Mouse (Mus musculus): ENCODE data around the gene Rnf34. TPM values are rescaled to one million over a fixed set of nuclear protein-coding genes. Genes with fewer than 3 reads are reported as not detected.

Rnf34 gene
- polyA plus RNA-seq, 1 experiment from 2014 or later: 53.0 TPM

DNA sequence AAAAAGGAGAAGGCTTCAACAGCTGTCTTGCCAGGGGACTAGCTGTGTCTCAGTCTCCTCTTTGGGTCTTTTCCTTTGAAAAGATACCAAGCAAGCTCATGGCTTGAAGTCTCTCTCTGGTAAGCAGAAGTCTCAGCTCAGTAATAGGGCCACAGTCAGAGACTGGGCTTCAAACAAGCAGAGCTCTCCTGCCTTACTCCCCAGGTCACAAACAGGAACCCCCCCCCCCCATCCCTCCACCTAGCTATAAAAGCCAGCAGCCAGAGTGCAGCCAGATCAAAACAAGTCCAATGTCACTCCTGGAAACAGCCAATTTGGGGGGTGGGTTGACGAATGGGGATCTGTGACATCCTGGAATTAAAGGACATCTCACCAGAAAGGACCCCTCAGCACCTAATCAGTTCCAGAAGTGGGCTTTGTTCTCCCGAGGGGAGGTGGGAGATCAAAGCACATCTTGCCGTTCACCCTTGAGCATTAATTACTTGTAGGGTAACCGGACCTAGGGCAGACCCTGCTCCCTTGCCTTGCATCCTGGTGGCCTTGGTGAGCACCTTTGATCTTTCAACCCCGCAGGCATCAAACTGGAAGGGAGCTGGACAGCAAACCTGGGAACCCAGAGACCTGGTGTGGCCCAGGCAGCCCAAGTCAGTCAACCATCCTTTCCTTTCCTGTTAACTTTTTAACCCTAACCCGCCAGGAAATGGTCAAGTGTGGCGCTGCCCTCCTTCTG is 68.3 kb downstream of the Rnf34 start:
- Histone ChIP-seq H3K4me2 (ENCODE audit: low read depth, low read length) (no peak overlapping the region), H3K27ac (ENCODE audit: low read depth, low read length) (no peak overlapping the region), H3K4me1 (ENCODE audit: control insufficient read depth, insufficient read depth, low read length) (no peaks in the 10 kb centered on the region), H3K27me3 (ENCODE audit: control insufficient read depth, insufficient read depth, low read length) (no peaks in the 10 kb centered on the region), H3K36me3 (ENCODE audit: control insufficient read depth, insufficient read depth, low read length) (no peaks in the 10 kb centered on the region), H3K9me3 (ENCODE audit: control insufficient read depth, low read length) (no peaks in the 10 kb centered on the region), H3K4me3 (ENCODE audit: low read depth, low read length) (no peak overlapping the region), H3K9ac (replicated peaks; ENCODE audit: low read depth, low read length) (no peak overlapping the region)
- WGBS: 52% methylated on average over 7 of the region's 7 CpGs
- ATAC-seq (ENCODE audit: low read depth): no peak

DNA sequence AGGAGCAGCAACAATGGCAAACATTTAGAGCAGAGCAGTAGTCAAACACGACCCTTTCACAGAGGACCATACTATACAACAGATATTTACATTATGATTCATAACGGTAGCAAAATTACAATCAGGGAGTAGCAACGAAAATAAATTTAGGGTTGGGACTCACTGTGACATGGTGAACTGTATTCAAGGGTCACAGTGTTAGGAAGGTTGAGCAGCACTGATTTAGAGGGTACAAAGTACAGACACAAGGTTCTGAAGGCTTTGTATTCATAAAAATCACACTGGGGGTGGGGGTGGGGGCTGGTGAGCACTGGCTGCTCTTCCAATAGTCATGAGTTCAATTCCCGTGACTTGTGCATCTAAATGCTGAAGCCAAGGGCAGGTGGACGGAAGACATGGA is 70.7 kb downstream of the Rnf34 start:
- WGBS: 94% methylated on average over 5 of the region's 5 CpGs

More for the DNA sequence above, 70.7 kb downstream of the Rnf34 start:
- H3K9ac ChIP-seq (replicated peaks; ENCODE audit: low read depth, low read length): no peak overlapping the region
- no peaks in the 10 kb centered on the region for H3K36me3 ChIP-seq (ENCODE audit: control insufficient read depth, insufficient read depth, low read length)
- H3K4me1 ChIP-seq (ENCODE audit: control insufficient read depth, insufficient read depth, low read length): no peaks in the 10 kb centered on the region
- no peak for ATAC-seq (ENCODE audit: low read depth)
- H3K9me3 ChIP-seq (ENCODE audit: control insufficient read depth, low read length): no peaks in the 10 kb centered on the region
- no peak overlapping the region for H3K27ac ChIP-seq (ENCODE audit: low read depth, low read length)
- H3K4me3 ChIP-seq (ENCODE audit: low read depth, low read length): no peak overlapping the region
- no peak overlapping the region for H3K4me2 ChIP-seq (ENCODE audit: low read depth, low read length)
- no peaks in the 10 kb centered on the region for H3K27me3 ChIP-seq (ENCODE audit: control insufficient read depth, insufficient read depth, low read length)

Other genes with a start within 250 kb of the Rnf34 start
- gene Ift81, start 235.5 kb upstream of the Rnf34 start, polyA plus RNA-seq (2014; fragmentation: Nextera tagmentation; extraction: Ambion mirVana): 55.4 and 68.6 TPM in 2 replicates
- 3.2 and 5.3 TPM in 2 replicates for gene P2rx7, start 206.1 kb upstream of the Rnf34 start, polyA plus RNA-seq (2014; fragmentation: Nextera tagmentation; extraction: Ambion mirVana)
- 12.3 and 14.4 TPM in 2 replicates for gene P2rx4, start 142.5 kb upstream of the Rnf34 start, polyA plus RNA-seq (2014; fragmentation: Nextera tagmentation; extraction: Ambion mirVana)
- 61.8 and 62.7 TPM in 2 replicates for gene Camkk2, start 70.6 kb upstream of the Rnf34 start, polyA plus RNA-seq (2014; fragmentation: Nextera tagmentation; extraction: Ambion mirVana)
- 488 and 511 TPM in 2 replicates for gene Anapc5, start 28.7 kb upstream of the Rnf34 start, polyA plus RNA-seq (2014; fragmentation: Nextera tagmentation; extraction: Ambion mirVana)
- gene Kdm2b, start 139.8 kb downstream of the Rnf34 start, polyA plus RNA-seq (2014; fragmentation: Nextera tagmentation; extraction: Ambion mirVana): 82.7 and 92.6 TPM in 2 replicates
- 13.0 and 17.3 TPM in 2 replicates for gene Orai1, start 165.0 kb downstream of the Rnf34 start, polyA plus RNA-seq (2014; fragmentation: Nextera tagmentation; extraction: Ambion mirVana)
- gene Morn3, start 197.0 kb downstream of the Rnf34 start, polyA plus RNA-seq (2014; fragmentation: Nextera tagmentation; extraction: Ambion mirVana): 0.37 and 0.43 TPM in 2 replicates
- gene Tmem120b, start 218.4 kb downstream of the Rnf34 start, polyA plus RNA-seq (2014; fragmentation: Nextera tagmentation; extraction: Ambion mirVana): 15.6 and 16.1 TPM in 2 replicates